Mouse (Mus musculus) spleen, postnatal 4 days (tissue): ENCODE results near the gene Dnm1.
A peak's percentile ranks its signal among the peaks of the same experiment; 100 is the strongest.

ENCODE experiments used
- DNase-seq, 2 experiments: peaks; one replicate each; pipeline ENCODE4 v3.0.0; 2022; ENCODE audit warnings: low spot score in 2 of 2

Gene Dnm1

DNA sequence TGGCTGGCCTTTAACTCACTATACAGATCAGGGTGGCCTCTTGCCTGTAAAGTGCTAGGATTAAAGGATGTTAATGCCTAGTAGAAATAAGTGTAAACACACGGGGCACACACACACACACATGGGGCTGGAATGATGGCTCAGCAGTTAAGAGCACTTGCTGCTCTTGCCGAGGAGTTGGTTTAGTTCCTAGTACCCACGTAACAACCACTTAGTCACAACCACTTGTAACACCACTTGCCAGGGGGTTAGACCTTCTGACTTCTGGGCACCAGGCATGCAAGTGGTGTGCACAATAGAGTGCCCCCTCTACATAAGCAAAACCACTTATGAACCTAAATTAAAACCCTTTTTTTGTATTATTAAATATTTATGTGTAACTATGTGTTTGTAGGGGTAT lies 69.2 kb downstream of the Dnm1 start:
- no peak for DNase-seq

DNA sequence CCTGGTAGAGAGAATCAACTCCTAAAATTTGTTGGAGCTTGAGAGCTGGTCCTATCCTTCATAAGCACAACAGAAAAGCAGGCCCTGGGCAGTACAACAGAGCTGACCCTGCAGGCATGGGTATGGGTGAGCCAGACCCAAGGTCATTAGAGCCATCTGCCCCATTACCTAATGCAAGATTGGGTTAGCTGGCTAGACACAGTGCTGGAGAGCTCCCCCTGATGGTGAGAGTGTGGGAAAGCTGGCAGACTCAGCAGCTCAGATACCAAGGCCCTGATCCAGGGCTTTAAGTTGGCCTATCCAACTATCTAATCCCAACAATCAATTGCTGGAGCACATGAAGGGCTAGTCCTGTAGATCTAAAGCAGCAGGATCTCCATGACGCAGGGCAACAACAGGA lies 70.4 kb downstream of the Dnm1 start:
- DNase-seq: peak; percentile 56 to 79

DNA sequence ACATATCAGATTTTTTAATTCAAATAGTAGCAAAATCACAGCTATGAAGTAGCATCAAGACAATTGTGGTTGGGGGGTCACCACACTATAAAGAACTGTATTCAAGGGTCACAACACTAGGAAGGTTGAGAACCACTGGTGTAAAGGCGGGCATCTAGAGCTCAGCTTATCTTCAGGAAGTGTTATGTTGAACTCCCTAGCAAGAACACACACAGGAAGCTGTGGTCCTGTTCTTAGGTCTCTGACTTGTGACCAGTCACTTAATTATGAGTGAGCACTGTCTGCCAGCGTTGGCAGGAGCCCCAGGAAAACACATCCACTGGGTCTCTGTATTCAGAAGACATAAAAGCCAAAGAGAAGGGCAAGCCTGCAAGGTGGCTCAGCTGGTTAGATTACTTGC lies 70.8 kb downstream of the Dnm1 start:
- DNase-seq: no peak

DNA sequence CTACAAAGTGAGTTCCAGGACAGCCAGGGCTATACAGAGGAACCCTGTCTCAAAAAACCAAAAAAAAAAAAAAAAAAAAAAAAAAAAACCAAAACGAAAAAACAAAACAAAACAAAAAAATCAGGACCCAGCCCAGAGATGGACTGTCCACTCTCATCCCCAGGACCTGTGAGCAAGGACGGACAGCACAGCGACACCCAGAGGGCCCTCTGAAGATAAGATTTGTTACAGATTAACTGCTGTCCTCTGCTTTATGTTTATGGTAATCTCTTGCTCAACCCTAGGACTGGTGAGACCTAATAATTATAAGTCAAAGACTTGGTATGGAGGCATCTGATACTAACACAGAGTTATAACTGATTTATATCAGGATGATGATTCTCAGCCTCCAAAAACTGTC lies 77.3 kb downstream of the Dnm1 start:
- no peak for DNase-seq

DNA sequence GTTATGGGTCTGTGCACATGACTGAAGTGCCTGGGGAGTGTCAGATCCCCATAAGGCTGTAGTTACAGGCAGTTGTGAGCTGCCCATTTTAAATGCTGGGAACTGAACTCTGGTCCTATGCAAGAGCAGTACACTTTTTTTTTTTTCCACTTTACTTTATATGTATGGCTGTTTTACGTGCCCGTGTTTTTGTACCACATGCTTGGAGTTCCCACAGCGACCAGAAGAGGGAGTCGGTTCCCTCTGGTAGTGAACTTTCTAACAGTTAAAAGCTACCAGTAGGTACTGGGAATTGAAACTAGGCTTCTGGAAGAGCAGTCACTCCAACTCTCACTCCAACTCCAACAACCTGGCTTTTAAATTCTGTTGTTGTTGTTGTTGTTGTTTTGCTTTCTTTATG lies 92.5 kb downstream of the Dnm1 start:
- peak; percentile 78 to 88 for DNase-seq

DNA sequence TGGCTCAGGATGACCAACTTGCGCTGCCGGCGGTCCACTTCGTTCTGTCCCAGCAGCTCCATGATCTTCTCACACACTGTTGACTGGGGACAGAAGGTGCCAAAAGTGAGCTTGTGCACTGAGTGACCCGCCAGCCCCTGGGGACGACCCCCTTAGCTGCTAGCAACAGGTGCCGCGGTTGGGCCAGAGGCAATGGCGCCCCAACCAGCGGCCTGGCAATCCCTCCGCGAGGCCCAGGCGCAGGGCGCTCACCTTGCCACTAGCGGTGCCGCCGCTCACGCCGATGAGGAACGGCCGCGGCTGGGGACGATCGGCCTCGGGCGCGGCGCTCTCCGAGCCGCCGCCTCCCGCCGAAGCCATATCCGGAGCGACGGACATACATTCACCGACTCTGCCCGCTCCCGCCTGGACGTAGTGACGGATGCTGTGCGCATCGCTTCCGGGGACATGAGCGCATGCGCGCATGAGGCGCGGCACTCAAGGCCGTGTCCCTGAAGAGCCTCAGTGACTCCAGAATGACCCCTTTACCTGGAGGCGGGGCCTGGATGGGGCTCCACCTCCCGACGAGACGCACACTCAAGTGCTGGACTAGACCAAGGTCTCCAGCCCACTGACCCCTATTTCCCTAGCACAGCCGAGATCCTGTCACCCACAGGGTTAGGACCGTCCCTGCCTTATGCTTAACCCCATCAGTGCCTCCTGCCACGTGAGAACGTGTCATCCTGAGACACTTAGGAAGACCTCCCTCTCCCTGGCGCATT lies 93.3 kb downstream of the Dnm1 start, which contains the start of gene Uck1:
Gene Uck1 (minus strand): TSS at position 503 of the 761 bp plus-strand sequence.
- peak; percentile 90 to 95 for DNase-seq

DNA sequence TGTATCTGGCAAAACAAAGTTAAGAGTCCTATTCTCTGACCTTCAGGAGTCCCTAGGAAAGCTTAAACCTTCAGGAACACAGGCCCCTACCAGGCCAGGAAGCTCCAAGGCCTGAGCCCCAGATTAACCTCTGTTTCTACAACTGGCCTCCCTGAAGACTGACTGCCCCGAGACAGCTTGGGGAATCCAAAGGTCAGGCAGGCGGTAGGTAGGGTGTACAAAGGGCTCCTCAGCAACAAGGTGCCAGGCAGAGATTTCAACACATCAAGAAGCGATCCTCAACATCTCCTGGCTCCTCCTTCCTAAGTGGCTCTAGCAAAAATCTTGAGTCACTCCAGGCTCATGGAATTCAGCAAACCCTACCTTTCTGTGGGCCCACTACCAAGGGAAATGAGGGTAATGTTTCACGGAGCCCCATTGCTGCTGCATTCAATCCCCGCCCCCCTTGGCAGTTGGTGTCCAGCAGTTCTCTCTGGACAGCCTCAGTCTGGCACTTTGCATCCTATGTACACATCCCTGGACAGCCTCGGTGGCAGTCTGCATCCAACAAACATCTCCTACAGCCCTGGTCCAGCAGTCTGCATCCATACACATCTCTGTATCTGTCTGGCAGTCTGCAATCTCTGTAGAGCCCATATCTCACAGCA lies 94.1 kb downstream of the Dnm1 start:
- no peak for DNase-seq
